Mouse (Mus musculus): ENCODE data around the gene Tmem88b. TPM values are rescaled to one million over a fixed set of nuclear protein-coding genes. Genes with fewer than 3 reads are reported as not detected.

Gene Tmem88b
- polyA plus RNA-seq, 1 experiment from 2014 or later = 1.3 TPM

DNA sequence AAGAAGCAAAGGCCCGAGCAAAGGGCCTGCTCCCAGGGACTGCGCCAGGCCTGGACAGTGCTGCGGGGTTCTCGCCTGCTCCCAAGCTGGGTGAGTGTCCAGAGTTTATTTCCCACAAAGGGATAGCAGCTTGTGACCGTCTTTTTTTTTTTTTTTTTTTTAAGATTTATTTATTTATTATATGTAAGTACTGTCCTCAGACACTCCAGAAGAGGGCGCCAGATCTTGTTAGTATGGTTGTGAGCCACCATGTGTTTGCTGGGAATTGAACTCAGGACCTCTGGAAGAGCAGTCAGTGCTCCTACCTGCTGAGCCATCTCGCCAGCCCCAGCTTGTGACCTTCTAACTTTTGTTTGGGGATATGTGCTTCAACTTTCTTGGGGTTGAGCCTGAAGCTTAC, 35.4 kb upstream of the Tmem88b start:
- WGBS = 76% methylated on average over 7 of the region's 7 CpGs
- Histone ChIP-seq H3K27ac (ENCODE audit: low read depth, low read length) (no peak overlapping the region), H3K9ac (ENCODE audit: low read depth, low read length) (no peak overlapping the region), H3K4me1 (ENCODE audit: control insufficient read depth, insufficient read depth, low read depth, low read length) (no peaks in the 10 kb centered on the region), H3K36me3 (ENCODE audit: control insufficient read depth, insufficient read depth, low read length) (peaks cover 70% of the 10 kb centered on the region), H3K4me2 (ENCODE audit: low read length) (no peak overlapping the region), H3K27me3 (replicated peaks; ENCODE audit: control insufficient read depth, insufficient read depth, low read length) (no peaks in the 10 kb centered on the region), H3K4me3 (ENCODE audit: low read length) (no peak overlapping the region), H3K9me3 (ENCODE audit: control insufficient read depth, low read length) (no peaks in the 10 kb centered on the region)
- no peak for ATAC-seq

DNA sequence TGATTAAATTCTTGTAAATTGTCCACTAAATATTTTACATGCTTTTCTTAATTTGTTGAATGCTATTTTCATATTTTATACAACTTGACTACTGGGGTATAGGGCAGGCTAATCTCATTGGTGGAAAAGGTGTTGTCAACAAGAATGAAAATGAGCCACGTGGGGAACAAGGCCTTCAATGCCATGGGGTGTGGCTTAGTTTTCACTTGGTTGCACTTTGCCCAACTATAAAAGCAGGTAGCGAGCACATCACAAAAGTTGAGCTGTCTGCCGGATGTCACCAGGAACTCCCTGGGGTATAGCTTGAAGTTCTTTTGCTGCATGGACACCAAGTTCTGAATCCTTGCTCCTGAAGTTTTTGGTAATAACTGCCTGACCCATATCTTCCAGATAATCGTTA, 31.9 kb upstream of the Tmem88b start:
- H3K27ac ChIP-seq (ENCODE audit: low read depth, low read length) = no peak overlapping the region
- no peak overlapping the region for H3K4me3 ChIP-seq (ENCODE audit: low read length)
- no peak overlapping the region for H3K4me2 ChIP-seq (ENCODE audit: low read length)
- no peak overlapping the region for H3K9ac ChIP-seq (ENCODE audit: low read depth, low read length)
- H3K36me3 ChIP-seq (ENCODE audit: control insufficient read depth, insufficient read depth, low read length) = peaks cover 59% of the 10 kb centered on the region
- no peaks in the 10 kb centered on the region for H3K27me3 ChIP-seq (replicated peaks; ENCODE audit: control insufficient read depth, insufficient read depth, low read length)
- 75% methylated on average over 4 of the region's 4 CpGs for WGBS
- peaks cover 13% of the 10 kb centered on the region for H3K4me1 ChIP-seq (ENCODE audit: control insufficient read depth, insufficient read depth, low read depth, low read length)
- no peaks in the 10 kb centered on the region for H3K9me3 ChIP-seq (ENCODE audit: control insufficient read depth, low read length)
- ATAC-seq = no peak

DNA sequence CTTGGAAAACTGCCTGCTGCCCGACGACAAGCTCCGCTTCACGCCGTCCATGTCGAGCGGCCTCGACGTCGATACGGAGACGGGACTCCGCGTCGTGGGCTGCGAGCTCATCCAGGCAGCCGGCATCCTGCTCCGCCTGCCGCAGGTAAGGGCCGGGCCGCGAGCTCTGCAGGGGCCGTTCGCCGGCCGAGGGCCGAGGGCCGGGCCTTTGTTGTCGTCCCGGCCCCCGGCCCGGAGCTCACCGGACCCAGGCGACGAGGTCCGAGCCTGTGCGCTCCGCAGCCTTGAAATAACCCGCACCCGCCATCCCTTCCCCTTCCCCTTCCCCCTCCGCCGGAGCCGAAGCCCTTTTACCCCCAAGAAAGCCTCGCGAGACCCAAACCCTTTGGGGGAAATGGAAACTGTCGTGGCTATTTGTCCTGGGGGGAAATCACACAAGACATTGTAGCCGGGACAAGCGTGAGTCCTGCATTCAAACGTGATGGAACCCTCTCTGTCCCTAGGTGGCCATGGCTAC, 27.0 kb upstream of the Tmem88b start:
- Histone ChIP-seq H3K9me3 (ENCODE audit: control insufficient read depth, low read length) (no peaks in the 10 kb centered on the region), H3K4me2 (ENCODE audit: low read length) (peak overlapping the region; percentile 87), H3K9ac (ENCODE audit: low read depth, low read length) (peak overlapping the region; percentile 98), H3K27ac (ENCODE audit: low read depth, low read length) (peak overlapping the region; percentile 91), H3K36me3 (ENCODE audit: control insufficient read depth, insufficient read depth, low read length) (peaks cover 47% of the 10 kb centered on the region), H3K27me3 (replicated peaks; ENCODE audit: control insufficient read depth, insufficient read depth, low read length) (no peaks in the 10 kb centered on the region), H3K4me3 (ENCODE audit: low read length) (peak overlapping the region; percentile 96), H3K4me1 (ENCODE audit: control insufficient read depth, insufficient read depth, low read depth, low read length) (peaks cover 19% of the 10 kb centered on the region)
- peak; percentile 56 for ATAC-seq
- WGBS = under 1% methylated on average over 37 of the region's 49 CpGs

DNA sequence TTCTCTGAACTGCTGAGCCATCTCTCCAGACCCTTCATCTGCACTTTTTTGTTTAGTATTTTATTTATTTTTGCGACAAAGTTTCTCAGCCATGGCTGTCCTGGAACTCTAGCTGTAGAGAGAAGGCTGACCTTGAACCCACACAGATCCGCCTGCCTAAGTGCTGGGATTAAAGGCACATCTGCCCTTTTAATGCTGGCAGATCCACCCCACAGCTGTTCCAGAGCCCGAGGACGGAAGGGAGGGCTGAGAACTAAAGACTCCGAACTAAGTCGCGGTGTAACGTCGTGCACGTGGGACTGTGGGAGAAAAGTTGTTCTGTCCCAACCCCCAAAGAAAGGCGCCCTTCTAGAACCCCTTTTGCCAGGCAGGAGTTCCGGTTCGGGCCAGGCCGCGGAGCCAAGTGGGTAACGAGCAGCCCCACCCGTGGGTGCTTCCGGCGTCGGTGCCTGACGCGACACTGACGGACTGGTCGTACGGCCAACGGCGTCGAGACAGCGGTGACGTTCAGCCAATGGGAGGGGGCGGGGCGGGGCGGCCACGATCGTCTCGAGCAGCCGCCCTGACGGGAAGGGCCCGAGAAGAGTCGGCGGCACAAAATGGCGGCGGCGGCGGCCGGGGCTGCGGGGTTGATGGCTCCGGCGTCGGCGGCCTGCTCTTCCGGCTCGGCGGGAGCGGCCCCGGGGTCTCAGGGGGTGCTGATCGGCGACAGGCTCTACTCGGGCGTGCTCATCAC, 26.4 kb upstream of the Tmem88b start, which contains the start of gene Ccnl2:
TSS of gene Ccnl2 (plus strand) at position 561 of the 736 bp plus-strand sequence.
- Histone ChIP-seq H3K9ac (ENCODE audit: low read depth, low read length) (peak within 1 kb of the TSS; percentile 98), H3K4me3 (ENCODE audit: low read length) (peak within 1 kb of the TSS; percentile 96), H3K4me2 (ENCODE audit: low read length) (peak within 1 kb of the TSS; percentile 87), H3K9me3 (ENCODE audit: control insufficient read depth, low read length) (no peaks in the 10 kb centered on the region), H3K27me3 (replicated peaks; ENCODE audit: control insufficient read depth, insufficient read depth, low read length) (no peaks in the 10 kb centered on the region), H3K4me1 (ENCODE audit: control insufficient read depth, insufficient read depth, low read depth, low read length) (peaks cover 19% of the 10 kb centered on the region), H3K36me3 (ENCODE audit: control insufficient read depth, insufficient read depth, low read length) (peaks cover 45% of the 10 kb centered on the region), H3K27ac (ENCODE audit: low read depth, low read length) (peak within 1 kb of the TSS; percentile 91)
- peak; percentile 99 for ATAC-seq
- under 1% methylated on average over 56 of the region's 60 CpGs for WGBS

DNA sequence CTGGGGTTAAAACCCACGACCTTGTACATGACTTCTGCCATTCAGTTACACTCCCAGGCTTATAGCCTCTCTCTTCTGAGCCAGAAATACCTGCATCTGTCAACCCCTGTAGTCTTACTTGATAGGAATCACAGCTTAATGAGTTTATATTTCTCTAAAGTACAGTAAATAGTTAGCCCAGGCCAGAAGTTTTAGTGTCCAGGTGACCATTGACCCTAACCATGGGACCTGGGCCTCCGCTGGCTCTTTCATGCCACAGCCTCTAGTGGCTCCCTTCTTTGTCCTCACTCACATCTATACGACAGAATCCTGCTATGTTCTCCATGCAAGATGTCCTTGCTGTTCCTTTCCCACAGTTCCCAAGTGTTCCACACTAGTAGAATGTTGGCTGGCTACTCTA, 22.2 kb upstream of the Tmem88b start:
- Histone ChIP-seq H3K36me3 (ENCODE audit: control insufficient read depth, insufficient read depth, low read length) (peaks cover 30% of the 10 kb centered on the region), H3K27me3 (replicated peaks; ENCODE audit: control insufficient read depth, insufficient read depth, low read length) (no peaks in the 10 kb centered on the region), H3K9me3 (ENCODE audit: control insufficient read depth, low read length) (no peaks in the 10 kb centered on the region), H3K4me1 (ENCODE audit: control insufficient read depth, insufficient read depth, low read depth, low read length) (peaks cover 17% of the 10 kb centered on the region), H3K27ac (ENCODE audit: low read depth, low read length) (no peak overlapping the region), H3K9ac (ENCODE audit: low read depth, low read length) (no peak overlapping the region), H3K4me3 (ENCODE audit: low read length) (no peak overlapping the region), H3K4me2 (ENCODE audit: low read length) (no peak overlapping the region)
- 95% methylated on average over 3 of the region's 3 CpGs for WGBS
- ATAC-seq = no peak

DNA sequence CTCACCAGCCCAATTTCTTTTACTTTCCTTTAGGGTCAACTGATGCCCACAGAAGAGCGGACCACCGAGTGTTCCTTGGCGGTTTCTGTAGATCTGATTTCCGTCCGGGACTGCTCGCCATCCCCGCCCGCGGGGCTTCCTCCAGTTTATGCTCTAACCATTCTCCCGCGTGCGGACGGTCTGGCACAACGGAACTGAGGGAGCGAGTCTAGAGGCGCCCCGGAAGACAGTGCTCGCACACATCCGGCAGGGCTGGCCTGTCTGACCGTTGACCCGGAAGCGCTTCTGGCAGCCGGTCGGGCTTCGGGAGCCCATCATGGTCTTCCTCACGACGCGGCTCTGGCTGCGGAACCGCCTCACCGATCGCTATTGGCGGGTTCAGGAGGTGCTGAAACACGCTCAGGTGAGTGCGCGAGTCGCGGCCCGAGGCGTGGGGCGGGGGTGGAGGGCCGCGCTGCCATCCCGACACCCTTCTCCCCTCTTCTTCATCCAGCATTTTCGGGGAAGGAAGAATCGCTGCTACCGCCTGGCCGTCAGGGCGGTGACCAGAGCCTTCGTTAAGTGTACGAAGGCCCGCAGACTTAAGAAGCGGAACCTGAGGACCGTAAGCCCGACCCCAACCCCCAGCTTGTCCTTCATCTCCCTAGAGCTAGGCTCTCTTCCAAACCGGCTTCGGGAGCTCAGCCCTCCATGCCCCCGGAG, 17.8 kb upstream of the Tmem88b start:
- Histone ChIP-seq H3K4me3 (ENCODE audit: low read length) (peak overlapping the region; percentile 93), H3K9me3 (ENCODE audit: control insufficient read depth, low read length) (no peaks in the 10 kb centered on the region), H3K36me3 (ENCODE audit: control insufficient read depth, insufficient read depth, low read length) (peaks cover 12% of the 10 kb centered on the region), H3K4me2 (ENCODE audit: low read length) (peak overlapping the region; percentile 82), H3K4me1 (ENCODE audit: control insufficient read depth, insufficient read depth, low read depth, low read length) (peaks cover 14% of the 10 kb centered on the region), H3K9ac (ENCODE audit: low read depth, low read length) (peak overlapping the region; percentile 89), H3K27me3 (replicated peaks; ENCODE audit: control insufficient read depth, insufficient read depth, low read length) (no peaks in the 10 kb centered on the region), H3K27ac (ENCODE audit: low read depth, low read length) (peak overlapping the region; percentile 77)
- WGBS = under 1% methylated on average over 54 of the region's 58 CpGs
- peak; percentile 98 for ATAC-seq

DNA sequence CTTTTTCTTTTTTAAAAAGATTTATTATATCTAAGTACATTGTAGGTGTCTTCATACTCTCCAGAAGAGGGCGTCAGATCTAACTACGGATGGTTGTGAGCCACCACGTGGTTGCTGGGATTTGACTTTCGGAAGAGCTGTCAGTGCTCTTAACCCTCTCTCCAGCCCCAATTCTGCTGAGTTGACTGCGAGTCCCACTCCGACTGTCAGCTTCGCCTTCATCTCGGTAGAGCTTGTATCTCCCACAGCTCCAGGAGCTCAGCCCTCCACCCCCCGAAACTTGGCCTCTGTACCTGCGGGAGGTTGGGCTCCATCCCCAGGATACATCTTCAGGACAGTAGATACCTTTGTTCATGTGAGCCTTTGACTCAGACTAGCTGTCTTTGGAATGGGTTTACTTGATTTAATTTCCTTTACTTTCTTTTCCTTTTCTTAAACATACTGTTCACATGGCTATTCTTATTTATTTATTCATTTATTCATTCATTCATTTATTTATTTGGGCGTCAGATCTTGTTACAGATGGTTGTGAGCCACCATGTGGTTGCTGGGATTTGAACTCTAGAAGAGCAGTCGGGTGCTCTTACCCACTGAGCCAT, 17.2 kb upstream of the Tmem88b start, which contains the start of gene Mrpl20:
TSS of gene Mrpl20 (plus strand) at position 138 of the 599 bp plus-strand sequence.
- no peaks in the 10 kb centered on the region for H3K27me3 ChIP-seq (replicated peaks; ENCODE audit: control insufficient read depth, insufficient read depth, low read length)
- 6% methylated on average over 12 of the region's 12 CpGs for WGBS
- H3K9ac ChIP-seq (ENCODE audit: low read depth, low read length) = peak within 1 kb of the TSS; percentile 89
- peaks cover 9% of the 10 kb centered on the region for H3K36me3 ChIP-seq (ENCODE audit: control insufficient read depth, insufficient read depth, low read length)
- ATAC-seq = peak; percentile 80
- no peaks in the 10 kb centered on the region for H3K9me3 ChIP-seq (ENCODE audit: control insufficient read depth, low read length)
- H3K4me1 ChIP-seq (ENCODE audit: control insufficient read depth, insufficient read depth, low read depth, low read length) = peaks cover 14% of the 10 kb centered on the region
- H3K4me3 ChIP-seq (ENCODE audit: low read length) = peak within 1 kb of the TSS; percentile 93
- peak within 1 kb of the TSS; percentile 77 for H3K27ac ChIP-seq (ENCODE audit: low read depth, low read length)
- peak within 1 kb of the TSS; percentile 82 for H3K4me2 ChIP-seq (ENCODE audit: low read length)

DNA sequence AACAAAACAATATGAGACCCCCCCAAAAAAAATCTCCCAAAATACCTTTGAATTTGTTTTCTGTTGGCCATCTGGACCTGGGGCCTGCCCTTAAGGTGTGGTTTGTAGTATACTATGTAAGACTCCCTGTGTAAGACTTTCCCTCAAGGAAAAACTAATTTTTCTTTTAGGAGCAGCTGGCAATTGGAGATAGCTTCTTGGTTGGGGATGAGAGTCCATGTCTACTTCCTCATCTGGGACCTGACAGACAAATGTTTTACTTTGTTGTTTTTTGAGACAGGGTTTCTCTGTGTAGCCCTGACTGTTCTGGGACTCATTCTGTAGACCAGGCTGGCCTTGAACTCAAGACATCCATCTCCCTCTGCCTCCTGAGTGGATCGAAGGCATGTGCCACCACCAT, 16.4 kb upstream of the Tmem88b start:
- no peak for ATAC-seq

DNA sequence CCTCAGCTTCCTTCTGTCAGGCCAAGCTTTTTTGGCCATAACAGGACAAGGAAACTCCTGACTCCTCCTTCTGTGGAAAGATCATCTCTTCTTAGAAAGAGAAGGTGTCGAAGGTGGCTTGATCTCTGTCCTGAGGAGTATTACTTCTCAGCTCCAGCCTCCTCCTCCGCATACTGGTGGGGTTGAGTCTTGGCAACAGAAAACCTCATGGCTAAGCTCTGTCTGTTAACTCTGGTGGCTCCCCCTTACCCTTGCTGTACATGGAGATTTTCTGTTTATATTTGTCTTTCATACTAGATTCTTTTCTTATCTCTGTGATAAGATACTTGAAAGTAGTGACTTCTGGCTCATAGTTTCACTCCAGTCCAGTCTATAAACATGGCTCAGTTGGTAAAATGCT, 8.1 kb upstream of the Tmem88b start:
- Histone ChIP-seq H3K4me2 (ENCODE audit: low read length) (no peak overlapping the region), H3K4me1 (ENCODE audit: control insufficient read depth, insufficient read depth, low read depth, low read length) (no peaks in the 10 kb centered on the region), H3K4me3 (ENCODE audit: low read length) (no peak overlapping the region), H3K9ac (ENCODE audit: low read depth, low read length) (no peak overlapping the region), H3K36me3 (ENCODE audit: control insufficient read depth, insufficient read depth, low read length) (no peaks in the 10 kb centered on the region), H3K9me3 (ENCODE audit: control insufficient read depth, low read length) (no peaks in the 10 kb centered on the region), H3K27me3 (replicated peaks; ENCODE audit: control insufficient read depth, insufficient read depth, low read length) (no peaks in the 10 kb centered on the region; the same call in 1 of the 2 replicates), H3K27ac (ENCODE audit: low read depth, low read length) (no peak overlapping the region)
- no peak for ATAC-seq
- 85% methylated on average over 2 of the region's 2 CpGs for WGBS

More for the DNA sequence above, 16.4 kb upstream of the Tmem88b start:
- H3K27me3 ChIP-seq (replicated peaks; ENCODE audit: control insufficient read depth, insufficient read depth, low read length) = no peaks in the 10 kb centered on the region
- no peak overlapping the region for H3K4me3 ChIP-seq (ENCODE audit: low read length)
- peaks cover 4% of the 10 kb centered on the region; the same call in 1 of the 2 replicates for H3K36me3 ChIP-seq (ENCODE audit: control insufficient read depth, insufficient read depth, low read length)
- H3K4me1 ChIP-seq (ENCODE audit: control insufficient read depth, insufficient read depth, low read depth, low read length) = peaks cover 14% of the 10 kb centered on the region
- no peak overlapping the region for H3K4me2 ChIP-seq (ENCODE audit: low read length)
- H3K9me3 ChIP-seq (ENCODE audit: control insufficient read depth, low read length) = no peaks in the 10 kb centered on the region
- WGBS = 100% methylated on average over 1 of the region's 1 CpGs
- no peak overlapping the region for H3K9ac ChIP-seq (ENCODE audit: low read depth, low read length)
- H3K27ac ChIP-seq (ENCODE audit: low read depth, low read length) = no peak overlapping the region

All from hindbrain, embryonic 16.5 days (tissue).